Mouse (Mus musculus) myocyte (in vitro differentiated cells): ENCODE results near the gene Ank2.

Experiments
- MAX ChIP-seq: IDR thresholded peaks from one replicate; pipeline ENCODE4 v1.6.1; 2011; ENCODE audit warnings: low read depth, mild to moderate bottlenecking, control low read depth
- MYOD1 ChIP-seq, 3 experiments: IDR thresholded peaks; one replicate each; pipeline ENCODE4 v1.6.1; 2011; ENCODE audit warnings: control low read depth in 2 of 3, low read depth in 2 of 3, mild to moderate bottlenecking in 2 of 3, moderate library complexity in 1 of 3; ENCODE audit not compliant: insufficient read length in 2 of 3, control insufficient read depth in 1 of 3
- MYOG ChIP-seq, 3 experiments: IDR thresholded peaks; one replicate each; pipeline ENCODE4 v1.6.1; 2011; ENCODE audit warnings: control low read depth in 2 of 3, low read depth in 2 of 3, mild to moderate bottlenecking in 2 of 3; ENCODE audit not compliant: insufficient read length in 2 of 3, control insufficient read depth in 1 of 3, insufficient read depth in 1 of 3
- POLR2A ChIP-seq: IDR thresholded peaks from one replicate; pipeline ENCODE4 v1.6.1; 2011; ENCODE audit warnings: low read depth, mild to moderate bottlenecking, control low read depth, moderate library complexity; ENCODE audit not compliant: insufficient read length
- POLR2AphosphoS2 ChIP-seq: IDR thresholded peaks from one replicate; pipeline ENCODE4 v1.6.1; 2011; ENCODE audit warnings: low read depth, control low read depth; ENCODE audit not compliant: insufficient read length
- REST ChIP-seq: IDR thresholded peaks from one replicate; pipeline ENCODE4 v1.6.1; 2011; ENCODE audit warnings: mild to moderate bottlenecking, control low read depth, moderate library complexity; ENCODE audit not compliant: insufficient read depth, insufficient read length
- TCF12 ChIP-seq: IDR thresholded peaks from one replicate; pipeline ENCODE4 v1.6.1; 2011; ENCODE audit warnings: mild to moderate bottlenecking, control low read depth; ENCODE audit not compliant: poor library complexity, insufficient read depth, severe bottlenecking
- TCF3 ChIP-seq: IDR thresholded peaks from one replicate; pipeline ENCODE4 v1.6.1; 2011; ENCODE audit warnings: low read depth, control low read depth; ENCODE audit not compliant: insufficient read length
- USF1 ChIP-seq: IDR thresholded peaks from one replicate; pipeline ENCODE4 v1.6.1; 2011; ENCODE audit warnings: low read depth, mild to moderate bottlenecking, control low read depth, moderate library complexity

DNA sequence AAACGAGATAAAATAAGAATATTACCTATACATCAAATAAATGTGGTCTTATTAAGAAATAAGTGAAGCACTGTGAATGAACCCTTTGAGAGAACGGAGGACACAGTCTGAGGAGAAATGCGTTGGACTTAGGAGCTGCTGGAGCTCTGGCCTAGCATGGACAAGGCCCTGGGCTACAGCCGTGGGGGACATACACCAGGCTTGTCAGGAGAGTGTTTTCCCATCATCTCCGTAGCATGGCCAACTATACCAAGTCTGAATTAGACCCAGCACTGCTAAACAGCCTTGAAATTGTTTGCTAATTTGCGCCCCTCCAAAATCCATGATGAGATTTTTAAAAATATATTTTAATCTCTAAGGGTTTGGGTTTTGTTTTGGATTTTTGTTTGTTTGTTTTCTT is 36.7 kb downstream of the Ank2 start:
- TF ChIP-seq MYOD1 (IDR thresholded peaks at IDR 0.05; ENCODE audit: control insufficient read depth in 1 of 3, insufficient read length in 2 of 3, low read depth in 2 of 3) = no peak
- TF ChIP-seq MYOG (IDR thresholded peaks at IDR 0.05; ENCODE audit: control insufficient read depth in 1 of 3, insufficient read depth in 1 of 3, insufficient read length in 2 of 3, low read depth in 2 of 3) = no peak
- no peak for TF ChIP-seq REST
- TF ChIP-seq POLR2A = no peak
- TF ChIP-seq TCF12 = no peak
- TF ChIP-seq MAX = no peak
- TF ChIP-seq TCF3 = no peak
- TF ChIP-seq POLR2AphosphoS2 = no peak
- no peak for TF ChIP-seq USF1
